Mouse (Mus musculus): Measurements from ENCODE around the gene Rspry1.

- no peak for TF ChIP-seq CTCF (conservative IDR thresholded peaks at IDR 0.05; ENCODE audit: low read length)
- no peak for TF ChIP-seq NANOG (IDR thresholded peaks at IDR 0.05; ENCODE audit: borderline replicate concordance, low read length)
These were observed 35.1 kb upstream of the Rspry1 start for GRCm38 (mm10) chr8:94566446-94567158.
